Mouse (Mus musculus): ENCODE measurements around the gene Ist1.

The Ist1 gene

DNA sequence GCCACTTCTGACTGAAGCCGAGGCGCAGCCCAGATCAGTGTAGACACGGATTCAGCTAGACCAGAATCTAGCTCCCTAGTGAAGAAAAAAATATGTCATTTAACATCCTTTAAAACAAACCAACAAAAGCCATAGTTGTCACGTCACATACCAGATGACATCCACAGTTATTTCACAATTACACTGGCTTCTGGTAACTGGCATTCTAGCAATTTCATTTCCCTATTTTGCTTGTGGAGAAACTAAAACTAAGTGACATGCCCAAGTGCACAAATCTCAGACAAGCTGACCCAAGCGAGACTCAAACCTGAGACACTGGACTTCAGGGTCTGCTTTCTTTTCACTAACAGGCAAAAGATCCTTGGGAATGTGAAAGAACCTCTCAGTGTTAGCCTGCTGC lies 10.9 kb downstream of the Ist1 start:
- no peak for DNase-seq (ENCODE audit: low spot score in 2 of 2)

DNA sequence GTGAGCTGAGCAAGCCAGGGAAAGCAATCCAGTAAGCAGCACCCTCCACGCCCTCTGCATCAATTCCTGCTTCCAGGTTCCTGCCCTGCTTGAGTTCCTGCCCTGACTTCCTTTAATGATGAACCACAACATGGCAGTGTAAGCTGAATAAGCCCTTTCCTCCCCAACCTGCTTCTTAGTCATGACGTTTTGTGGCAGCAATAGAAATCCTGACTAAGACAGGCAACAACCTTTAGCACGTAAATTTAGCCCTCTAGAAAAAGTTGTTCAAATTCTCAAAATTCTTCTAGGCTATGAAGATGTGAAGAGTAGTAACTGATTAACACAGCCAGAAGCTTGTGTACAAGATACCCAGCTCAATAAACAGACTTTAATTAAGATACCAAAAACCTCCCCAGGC lies 11.5 kb downstream of the Ist1 start:
- DNase-seq (ENCODE audit: low spot score in 2 of 2): no peak

DNA sequence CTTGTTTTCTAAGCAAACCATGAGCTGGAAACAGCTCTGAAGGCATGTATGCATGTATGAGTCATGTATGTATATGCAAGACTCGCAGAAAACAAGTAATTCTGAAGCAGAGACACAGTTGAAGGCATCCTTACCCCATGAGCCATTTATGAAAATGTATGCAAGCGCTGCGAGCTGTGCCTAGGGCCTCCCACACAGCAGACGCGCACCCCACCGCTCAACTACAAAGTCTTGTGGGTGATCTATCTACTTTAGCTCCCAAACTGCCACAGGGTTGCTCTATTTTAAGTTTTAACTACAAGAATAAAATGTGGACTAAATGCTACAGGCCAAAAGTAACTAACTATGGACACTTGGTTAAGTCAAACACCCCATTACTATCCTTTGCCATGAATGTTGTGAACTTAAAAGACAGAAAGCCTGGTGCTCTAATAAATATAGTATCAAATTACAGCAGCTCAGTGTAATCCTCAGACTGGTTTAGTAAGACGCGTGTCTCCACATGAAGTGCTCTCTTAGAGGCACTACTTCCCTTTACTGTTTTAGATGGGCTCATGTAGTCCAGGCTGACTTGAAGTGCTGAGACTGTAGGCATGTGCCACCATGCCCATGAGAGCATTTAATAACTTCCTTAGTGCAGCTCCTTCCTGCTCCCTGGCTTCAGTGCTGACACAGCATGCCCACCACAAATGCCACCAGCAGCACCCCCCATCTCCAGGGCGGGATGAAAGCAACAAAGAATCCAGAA lies 17.0 kb downstream of the Ist1 start:
- no peak for DNase-seq (ENCODE audit: low spot score in 2 of 2)

DNA sequence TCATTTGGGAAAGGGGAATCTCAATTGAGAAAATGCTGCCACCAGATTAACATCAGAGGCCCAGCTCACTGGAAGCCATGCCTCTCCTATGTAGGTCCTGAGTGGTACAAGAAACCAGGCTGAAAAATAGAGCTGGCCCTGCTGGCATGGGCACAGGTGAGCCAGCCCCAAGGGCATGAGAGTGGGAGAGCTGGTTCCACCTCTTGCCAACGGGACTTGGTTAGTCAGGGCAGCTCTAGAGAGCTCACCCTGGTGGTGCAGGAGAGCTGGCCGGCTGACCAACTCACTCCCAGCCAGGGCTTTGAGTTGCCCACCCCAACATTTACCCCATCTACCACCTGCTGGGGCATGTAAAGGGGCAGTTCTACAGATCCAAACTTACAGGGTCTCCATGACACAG lies 19.5 kb downstream of the Ist1 start:
- no peak for DNase-seq (ENCODE audit: low spot score in 2 of 2)

DNA sequence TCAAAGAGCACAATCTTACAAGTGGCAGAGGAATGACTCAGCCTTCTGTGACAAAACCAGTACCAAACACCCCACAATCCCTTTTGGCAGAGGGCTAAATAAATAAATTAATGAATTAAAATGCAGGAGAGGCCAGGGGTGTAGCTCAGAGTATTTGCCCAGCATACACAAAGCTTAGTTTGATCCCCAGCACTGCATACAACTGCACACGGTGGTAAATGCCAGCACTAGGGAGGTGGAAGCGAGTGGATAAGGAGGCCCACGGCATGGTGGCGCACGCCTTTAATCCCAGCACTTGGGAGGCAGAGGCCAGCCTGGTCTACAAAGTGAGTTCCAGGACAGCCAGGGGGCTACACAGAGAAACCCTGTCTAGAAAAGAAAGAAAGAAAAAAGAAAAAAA lies 20.4 kb downstream of the Ist1 start:
- no peak for DNase-seq (ENCODE audit: low spot score in 2 of 2)

DNA sequence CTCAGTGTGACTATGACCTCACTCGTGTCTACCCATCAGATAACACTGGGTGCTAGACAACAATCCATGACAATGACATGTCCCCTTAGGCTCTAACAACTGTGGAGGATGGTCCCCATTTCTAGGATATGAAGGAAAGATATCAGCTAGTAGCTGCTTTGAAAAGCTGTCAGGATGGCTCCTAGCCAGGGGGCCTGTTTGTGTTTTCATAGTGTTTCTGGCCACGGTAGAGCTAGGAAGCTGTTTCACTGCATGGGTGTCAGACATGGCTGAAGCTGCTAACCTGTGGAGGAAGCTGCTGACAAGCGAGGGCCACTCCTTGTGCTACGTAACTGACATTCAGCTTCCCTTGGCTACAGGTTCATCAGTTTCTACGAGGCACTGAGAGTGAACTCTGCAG lies 26.4 kb downstream of the Ist1 start:
- no peak for DNase-seq (ENCODE audit: low spot score in 2 of 2)

DNA sequence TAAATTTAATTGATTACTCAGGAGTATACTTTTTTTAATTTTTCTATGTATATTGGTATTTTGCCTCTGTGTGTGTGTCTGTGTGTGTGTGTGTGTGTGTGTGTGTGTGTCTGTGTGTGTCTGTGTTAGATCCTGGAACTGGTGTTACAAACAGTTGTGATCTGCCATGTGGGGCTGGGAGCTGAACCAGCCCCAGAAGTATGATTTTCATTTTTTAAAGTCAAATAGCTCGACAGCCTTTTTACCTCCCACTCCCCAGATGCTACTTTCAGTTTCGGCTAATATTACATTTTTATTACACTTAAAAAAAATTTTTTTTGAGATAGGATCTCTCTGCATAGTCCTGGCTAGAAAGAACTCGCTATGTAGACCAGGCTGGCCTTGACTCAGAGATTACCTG lies 30.7 kb downstream of the Ist1 start:
- no peak for DNase-seq (ENCODE audit: low spot score in 2 of 2)

DNA sequence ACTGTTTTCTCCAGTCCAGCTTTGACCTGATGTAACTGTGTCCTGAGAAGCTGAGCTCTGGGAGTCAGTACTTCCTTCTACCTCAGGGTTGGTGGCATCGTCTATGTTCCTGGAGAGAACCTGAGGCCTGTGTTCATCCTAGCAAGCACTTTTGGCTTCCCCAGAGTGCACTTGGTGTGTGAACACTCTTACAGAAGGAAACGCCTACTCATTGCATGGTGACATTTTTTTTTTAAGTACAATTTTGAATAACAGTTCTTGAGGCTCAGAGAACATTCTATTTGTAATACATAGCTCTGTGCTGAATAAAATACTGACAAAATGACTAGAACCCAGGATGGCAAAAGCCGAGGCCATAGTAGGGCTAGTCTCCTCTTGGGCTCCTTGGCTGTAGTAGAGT lies 36.2 kb downstream of the Ist1 start:
- no peak for DNase-seq (ENCODE audit: low spot score in 2 of 2)

DNA sequence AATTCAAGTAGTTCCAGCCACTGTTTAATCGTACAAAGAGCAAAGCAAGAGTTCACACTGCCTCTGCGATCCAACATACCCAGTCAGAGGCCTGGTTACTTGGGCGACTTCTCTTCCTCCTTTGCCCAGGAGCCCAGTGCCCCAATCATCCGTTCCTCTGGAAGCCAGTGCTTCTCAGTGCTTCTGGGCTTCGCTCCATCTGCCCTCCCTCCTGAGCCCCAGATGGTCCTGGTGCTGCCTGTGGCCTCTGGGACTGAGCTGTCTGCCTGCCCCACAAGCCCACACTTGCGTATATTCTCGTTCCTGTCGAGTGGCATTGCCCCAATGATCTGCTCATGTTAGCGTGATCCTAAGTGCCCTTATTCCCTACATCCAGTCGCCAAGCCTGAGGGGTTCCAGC lies 42.3 kb downstream of the Ist1 start:
- DNase-seq (ENCODE audit: low spot score in 2 of 2): no peak

DNA sequence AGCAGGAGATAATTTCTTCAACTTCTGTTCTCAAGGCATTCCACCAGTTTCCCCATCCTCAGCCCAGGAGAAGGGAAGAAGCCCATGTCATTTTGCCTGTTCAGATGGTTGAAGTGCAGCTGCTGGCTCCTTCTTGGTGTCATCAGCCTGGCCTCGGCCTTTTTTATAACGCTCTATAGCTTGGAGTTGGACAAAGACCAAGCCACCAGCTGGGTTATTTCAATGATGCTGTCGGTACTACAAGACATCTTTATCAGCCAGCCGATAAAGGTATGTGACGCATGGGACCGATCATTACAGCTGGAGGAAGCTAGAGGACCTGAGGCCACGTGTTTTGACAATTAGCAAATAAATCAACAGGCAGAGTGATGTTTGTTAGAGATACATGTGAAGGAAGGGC lies 44.6 kb downstream of the Ist1 start:
- no peak for DNase-seq (ENCODE audit: low spot score in 2 of 2)

DNA sequence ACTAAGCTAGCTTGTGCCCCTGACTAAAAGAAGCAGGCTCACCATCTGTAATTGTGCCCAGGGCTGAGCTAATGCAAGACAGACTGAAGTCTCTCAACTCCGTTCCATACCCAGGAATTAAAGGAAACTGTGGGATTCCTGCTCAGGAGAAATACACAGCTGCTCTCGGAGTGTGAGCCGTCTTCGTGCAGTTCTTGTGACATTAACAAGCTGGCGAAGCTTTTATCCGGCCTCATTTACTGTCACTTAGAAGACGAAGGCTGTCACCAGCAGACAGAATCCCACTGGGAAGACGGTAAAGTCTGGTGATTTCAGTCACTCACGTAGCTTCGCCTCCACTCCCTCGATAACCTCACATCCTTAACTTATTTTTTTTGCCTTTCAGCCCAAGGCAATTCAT lies 45.7 kb downstream of the Ist1 start:
- no peak for DNase-seq (ENCODE audit: low spot score in 2 of 2)

DNA sequence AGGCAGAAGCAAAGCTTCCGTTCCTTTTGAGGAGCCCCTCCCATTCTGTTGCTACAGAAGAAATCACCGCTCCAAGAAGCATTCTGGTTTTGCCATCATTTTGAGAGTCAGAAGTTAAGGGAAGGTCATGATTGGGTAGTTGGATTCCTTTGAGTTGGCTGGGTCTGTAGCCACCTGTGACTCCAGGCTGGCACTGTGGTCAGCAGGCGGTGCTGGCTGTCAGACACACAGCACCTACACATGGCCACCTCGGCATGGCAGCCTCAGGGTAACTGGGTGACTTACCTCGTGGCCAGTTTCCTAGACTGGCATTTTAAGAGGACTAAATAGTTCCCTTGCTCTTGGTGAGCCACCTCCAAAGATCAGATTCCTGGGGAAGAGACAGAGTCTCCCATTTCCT lies 51.8 kb downstream of the Ist1 start:
- no peak for DNase-seq (ENCODE audit: low spot score in 2 of 2)

DNA sequence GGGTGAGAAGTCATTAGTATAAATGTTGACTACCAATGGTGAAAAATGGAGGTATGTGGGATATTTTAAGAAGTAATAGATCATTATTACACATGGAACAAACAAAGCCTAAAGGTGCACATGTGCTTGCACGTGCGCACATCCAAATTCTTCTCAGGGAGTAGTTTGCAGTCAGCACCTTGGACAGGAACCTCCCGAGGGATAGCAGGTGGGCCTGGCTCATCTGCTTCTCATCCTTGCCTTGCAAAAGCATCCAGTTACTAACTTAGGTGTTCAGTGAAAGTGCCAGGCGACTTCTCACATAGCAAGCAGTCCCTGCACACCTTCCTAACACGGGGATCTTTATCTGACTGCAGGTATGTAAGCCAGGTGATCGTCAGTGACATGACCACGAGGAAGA lies 52.6 kb downstream of the Ist1 start:
- DNase-seq (ENCODE audit: low spot score in 2 of 2): no peak

DNA sequence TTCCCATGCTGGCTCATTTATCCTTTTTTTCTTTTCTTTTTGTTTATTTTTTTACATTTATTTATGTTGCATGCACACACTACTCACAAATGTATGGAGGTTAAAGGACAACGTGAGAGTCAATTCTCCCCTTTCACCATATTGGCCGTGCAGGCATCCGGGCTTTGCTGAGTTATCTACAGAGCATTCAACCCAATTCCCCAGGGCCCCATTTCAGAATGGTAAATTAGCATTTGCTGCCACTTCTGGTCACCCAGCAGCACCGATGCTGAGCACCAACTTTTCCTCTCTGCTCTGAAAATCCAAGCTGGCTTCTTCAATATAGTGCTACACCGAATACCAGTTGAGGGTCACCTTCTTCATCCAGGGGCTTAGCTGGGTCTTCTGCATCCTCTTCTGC lies 54.2 kb downstream of the Ist1 start:
- DNase-seq (ENCODE audit: low spot score in 2 of 2): no peak

DNA sequence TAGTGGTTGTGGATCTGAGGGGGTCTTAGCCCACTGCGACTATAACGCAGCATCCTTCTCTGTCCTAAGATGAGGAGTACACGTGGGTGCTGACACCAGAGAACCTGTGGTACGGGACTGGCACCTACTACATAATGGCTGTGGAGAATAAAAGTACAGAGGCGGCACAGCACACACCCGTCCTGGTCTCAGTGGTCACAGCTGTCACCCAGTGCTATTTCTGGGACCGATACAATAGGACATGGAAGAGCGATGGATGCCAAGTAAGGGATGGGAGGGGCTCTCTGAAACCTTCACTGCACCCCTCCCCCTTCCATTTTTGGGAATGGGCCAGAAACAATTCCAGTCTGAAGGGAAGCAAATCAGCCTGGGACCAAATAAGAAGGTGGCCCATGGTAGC lies 57.9 kb downstream of the Ist1 start:
- no peak for DNase-seq (ENCODE audit: low spot score in 2 of 2)

DNA sequence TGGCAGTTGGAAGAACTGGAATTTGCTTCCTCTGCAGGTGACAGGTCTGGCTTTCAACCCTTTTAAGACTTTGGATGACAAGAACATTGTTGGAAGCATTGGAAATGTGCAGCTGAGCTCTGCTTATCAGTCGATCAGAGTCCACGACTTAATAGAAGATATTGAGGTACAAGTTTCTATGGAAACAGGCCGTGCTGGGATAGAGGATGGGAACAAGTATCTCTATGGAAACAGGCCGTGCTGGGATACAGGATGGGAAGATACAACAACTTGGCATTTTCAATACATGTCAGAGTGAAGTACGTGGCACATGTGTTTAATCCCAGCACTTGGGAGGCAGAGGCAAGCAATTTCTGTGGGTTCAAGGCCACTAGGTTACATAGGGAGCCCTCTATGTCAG lies 60.6 kb downstream of the Ist1 start:
- DNase-seq (ENCODE audit: low spot score in 2 of 2): no peak

DNA sequence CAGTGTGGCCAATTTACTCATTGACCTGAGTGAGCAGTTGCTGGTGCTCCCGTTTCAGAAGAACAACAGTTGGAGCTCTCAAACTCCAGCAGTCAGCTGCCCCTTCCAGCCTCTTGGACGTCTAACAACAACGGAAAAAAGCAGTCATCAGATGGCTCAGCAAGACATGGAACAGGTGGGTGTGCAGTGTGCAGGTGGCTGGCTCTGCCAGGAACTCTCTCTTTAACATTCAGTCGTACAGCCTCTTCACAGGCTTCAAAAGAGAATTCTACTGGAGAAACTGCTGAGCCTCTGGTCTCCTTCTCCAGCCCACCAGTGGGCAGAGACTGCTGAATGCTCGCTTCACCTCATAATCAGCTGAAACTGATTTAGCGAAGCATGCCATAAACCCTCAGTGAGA lies 64.4 kb downstream of the Ist1 start:
- no peak for DNase-seq (ENCODE audit: low spot score in 2 of 2)
